Mouse (Mus musculus) embryonic fibroblast, embryonic 13.5 days (primary cell): ENCODE data around the gene Eva1c.

Source experiments
- CTCF ChIP-seq: IDR thresholded peaks from 2 replicates; pipeline ENCODE4 v1.5.1; 2011; ENCODE audit warnings: mild to moderate bottlenecking, control low read depth, low read length, moderate library complexity, borderline replicate concordance; ENCODE audit not compliant: insufficient read depth
- POLR2A ChIP-seq: IDR thresholded peaks from 2 replicates; pipeline ENCODE4 v1.6.1; 2011; ENCODE audit warnings: low read depth, mild to moderate bottlenecking, control low read depth, low read length, moderate library complexity

DNA sequence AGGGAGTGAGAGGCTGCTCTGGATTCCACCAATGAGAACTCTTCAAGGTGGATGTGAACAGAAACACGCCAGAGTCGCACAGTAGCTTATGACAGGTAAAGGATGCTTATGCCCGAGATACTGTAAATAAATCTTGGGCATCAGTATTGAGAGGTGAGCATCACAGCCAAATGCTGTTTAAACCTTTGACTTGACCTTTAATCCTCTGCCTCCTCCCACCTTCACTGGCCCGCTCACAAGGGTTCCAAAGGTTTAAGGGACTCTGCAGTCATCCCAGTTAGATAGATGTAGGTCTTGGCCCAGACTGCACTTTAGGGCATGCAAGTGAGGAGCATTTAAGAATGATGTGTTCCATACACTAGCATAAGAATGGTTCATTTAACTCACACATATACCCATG is 31.7 kb downstream of the Eva1c start:
- TF ChIP-seq CTCF (no peak), POLR2A (no peak)
